Mouse (Mus musculus): ENCODE measurements around the gene Fmo6.

Fmo6 gene

DNA sequence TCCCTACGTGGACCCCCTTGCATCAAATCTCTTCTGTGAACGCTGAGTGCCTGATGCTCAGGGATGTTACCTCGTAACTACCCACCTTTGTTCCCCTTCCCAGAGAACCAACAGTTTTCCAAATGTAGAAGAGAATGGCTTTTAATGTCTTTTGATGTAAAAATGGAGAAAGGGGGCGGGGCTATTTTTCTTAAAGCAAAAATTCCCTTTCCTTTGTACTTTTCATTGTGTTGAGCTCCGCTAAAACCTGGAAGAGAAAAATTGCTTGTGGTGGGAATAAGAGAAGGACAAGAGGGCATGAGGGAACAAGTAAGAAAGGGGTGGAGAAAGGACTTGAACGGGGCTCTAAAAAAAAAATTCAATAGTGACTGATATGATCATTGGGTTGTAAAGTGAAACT lies at the start of gene Fmo6:
TSS of gene Fmo6 (minus strand) at position 101 of the 400 bp plus-strand sequence.
- CTCF ChIA-PET: no interaction called here

DNA sequence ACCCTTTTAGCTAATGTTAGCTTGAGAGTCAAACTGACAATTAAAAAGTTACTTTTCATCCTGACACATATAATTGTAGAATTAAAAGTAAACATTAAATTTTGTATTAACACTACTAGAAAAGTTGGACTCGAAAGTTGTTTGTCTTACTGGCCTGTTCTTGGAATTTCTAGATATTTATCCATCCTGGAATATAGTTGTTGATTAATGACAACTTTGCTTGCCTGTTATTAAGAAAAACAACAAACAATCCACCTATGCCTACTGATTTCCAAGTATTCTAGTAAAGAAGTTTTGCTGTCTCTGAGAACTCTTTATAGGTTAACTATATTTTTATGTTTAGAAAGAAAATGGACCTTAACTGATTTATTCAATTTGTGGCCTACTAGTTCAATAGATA lies 49.5 kb upstream of the Fmo6 start:
- CTCF ChIA-PET: no interaction called here

DNA sequence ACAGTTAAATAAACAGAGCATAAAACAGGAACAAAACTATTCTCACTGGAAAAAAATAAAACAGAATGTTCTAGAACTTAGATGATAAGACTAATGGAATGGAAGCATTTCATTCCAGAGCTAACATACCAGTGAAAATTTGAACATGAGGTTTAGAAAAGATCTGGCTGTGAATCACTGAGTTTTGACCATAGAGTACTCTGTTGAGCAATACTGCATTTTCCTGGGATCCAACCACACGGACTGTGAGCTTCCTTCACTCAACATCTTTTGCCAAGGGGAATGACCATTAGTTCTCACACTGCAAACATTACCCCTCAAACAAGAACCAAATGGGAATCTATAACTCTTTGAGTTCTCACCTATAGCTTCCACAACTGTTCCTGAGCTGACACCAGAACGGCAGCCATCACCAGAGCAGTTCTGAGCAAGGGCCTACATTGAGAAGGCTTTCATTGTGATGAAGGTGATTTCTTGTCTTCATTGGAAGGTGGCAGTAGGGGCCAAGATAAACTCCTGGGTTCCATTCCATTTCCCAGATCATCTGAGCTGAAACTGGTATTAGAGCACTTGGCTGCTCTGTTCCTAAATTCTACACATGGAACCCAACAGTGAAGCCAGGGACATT lies 48.9 kb upstream of the Fmo6 start:
- CTCF ChIA-PET: no interaction called here

GRCm38 (mm10) chr1:162984428-162984827 lies 47.1 kb upstream of the Fmo6 start, which contains the start of gene Fmo3:
TSS of gene Fmo3 (minus strand) at chr1:162984528.
- CTCF ChIA-PET: no interaction called here

DNA sequence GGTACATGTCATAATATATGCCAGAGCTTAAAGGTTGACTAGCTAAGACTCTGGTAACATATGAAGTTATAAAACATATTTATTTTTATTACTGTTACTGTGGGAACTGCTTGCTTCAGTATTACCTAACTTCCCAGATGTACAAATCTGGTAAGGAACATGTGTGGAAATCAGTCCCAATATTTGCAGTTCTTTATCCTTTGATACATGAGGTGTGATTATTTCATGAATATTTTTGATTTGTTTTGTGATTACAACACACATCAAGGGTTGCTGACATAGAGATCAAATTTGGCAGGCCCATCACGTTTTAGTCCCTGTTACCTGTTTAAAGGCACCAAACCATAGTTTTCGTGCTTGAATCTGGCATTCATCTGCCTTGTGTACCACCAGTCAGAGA lies 26.2 kb upstream of the Fmo6 start:
- CTCF ChIA-PET: no interaction called here

DNA sequence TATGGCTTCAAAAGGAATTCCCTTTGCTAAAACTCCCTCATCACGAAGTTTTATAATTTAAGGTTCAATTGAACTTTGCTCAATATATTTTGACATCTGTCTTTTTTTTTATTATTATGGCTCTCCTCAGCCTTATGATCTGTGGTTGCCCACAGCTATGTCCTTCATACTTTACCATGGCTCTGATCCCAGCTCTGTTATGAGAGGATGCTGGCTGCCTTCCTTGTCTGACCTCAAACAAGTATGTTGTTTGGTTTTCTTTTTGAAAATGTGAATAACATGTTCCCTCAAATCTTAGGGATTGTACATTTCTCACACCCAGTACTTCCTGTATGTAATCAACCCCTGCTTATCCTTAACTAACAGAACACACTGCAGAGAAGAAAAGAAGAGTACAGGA lies 20.1 kb upstream of the Fmo6 start:
- CTCF ChIA-PET: no interaction called here

DNA sequence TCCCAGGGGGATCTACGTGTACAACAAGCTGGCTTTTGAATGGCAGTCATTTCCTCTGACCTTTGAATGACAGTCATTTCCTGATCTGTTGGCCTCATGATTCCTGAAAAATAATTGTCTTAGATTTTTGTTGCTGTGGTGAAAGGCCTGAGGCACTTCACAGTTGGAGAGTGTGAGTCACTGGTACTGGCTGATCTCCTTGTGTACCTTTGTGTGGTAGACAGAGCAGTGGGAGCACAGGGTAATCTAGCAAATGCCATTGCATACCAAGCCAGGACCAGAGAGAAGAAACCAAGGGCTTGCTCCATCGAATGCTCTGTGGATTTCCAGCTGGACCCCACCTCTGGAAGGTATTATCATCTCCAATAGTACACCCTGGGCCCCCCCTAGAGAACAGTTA lies 15.8 kb upstream of the Fmo6 start:
- CTCF ChIA-PET: no interaction called here

DNA sequence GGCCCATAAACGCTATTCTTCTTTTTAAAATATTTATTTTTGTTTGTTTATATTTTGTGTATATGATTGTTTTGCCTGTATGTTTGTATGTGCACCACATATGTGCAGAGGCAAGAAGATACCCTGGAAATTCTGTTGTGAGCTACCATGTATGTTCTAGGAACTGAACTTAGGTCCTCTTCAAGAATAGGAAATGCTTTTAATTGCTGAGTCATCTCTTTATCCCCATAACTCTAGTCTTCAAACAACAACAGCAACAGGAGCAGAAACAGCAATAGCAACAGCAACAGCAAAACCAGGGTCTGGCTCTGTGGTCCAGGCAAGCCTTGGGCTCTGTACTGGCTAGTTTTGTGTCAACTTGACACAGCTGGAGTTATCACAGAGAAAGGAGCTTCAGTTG lies 12.4 kb upstream of the Fmo6 start:
- CTCF ChIA-PET: no interaction called here

DNA sequence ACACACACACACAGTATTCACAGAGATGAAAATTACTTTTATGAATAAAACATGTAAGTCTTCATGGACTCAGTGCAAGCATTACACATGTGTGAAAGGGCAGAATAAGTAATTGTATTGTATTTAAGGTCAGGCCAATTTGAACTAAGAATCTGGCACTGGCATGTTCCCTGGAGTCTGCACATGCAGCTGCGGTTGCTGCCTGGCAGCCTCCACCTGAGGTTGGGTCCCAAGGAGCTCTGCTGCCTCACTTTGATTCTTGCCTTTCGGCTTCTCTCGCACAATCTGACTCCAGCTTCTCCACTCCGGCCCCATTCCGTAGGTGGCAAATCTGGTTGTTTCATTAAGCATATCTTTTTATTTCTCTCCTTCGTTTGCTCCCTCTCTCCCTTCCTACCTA lies 10.6 kb upstream of the Fmo6 start:
- CTCF ChIA-PET: no interaction called here

GRCm38 (mm10) chr1:162946837-162947558 lies 9.7 kb upstream of the Fmo6 start:
- CTCF ChIA-PET: no interaction called here

GRCm38 (mm10) chr1:162943700-162944099 lies 6.4 kb upstream of the Fmo6 start:
- CTCF ChIA-PET: no interaction called here

GRCm38 (mm10) chr1:162938696-162939351 lies 1.5 kb upstream of the Fmo6 start:
- CTCF ChIA-PET: no interaction called here

- CTCF ChIA-PET: no interaction called here
These were observed 818 bp upstream of the Fmo6 start for GRCm38 (mm10) chr1:162937970-162938695.

- CTCF ChIA-PET: no interaction called here
These were observed 2.8 kb downstream of the Fmo6 start for GRCm38 (mm10) chr1:162934374-162935012.

DNA sequence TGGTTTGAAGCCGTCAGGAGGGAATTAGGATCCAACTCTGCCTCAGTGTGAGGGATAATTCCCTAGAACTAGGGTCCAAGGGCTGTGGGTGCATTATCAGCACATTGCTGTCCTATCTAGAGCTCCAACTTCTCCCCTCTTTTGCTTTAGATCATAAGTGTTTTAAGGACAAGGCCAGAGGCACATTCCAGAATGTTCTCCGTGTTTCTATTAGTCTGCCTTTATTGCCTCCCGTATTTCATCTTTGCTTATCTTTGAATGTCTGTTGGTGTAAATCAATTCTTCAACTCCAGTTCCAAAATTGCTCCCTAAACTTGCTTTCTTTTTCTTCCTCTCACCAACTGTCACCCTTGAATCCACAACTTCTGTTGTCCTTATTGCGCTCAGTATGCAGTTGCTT lies 4.9 kb downstream of the Fmo6 start:
- CTCF ChIA-PET: no interaction called here

DNA sequence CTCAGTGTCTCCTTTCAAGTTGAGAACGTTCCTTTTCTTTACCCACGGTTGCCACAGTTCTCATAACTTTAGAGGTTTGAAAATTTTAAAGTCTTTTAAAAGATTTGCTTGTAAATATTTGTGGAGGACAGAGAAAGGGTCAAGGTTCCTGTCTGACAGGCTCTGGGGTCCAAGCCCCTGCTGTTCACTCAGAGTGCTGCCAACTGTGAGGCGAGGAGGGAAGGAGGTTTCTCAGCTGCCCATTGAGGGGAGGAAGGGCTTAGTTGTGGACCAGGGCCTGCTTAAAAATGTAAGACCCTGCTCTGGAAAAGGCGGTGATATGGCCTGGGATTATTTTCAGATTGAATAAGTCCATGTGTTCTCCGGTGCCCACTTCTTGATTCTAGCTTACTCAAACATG lies 5.4 kb downstream of the Fmo6 start:
- CTCF ChIA-PET: no interaction called here

DNA sequence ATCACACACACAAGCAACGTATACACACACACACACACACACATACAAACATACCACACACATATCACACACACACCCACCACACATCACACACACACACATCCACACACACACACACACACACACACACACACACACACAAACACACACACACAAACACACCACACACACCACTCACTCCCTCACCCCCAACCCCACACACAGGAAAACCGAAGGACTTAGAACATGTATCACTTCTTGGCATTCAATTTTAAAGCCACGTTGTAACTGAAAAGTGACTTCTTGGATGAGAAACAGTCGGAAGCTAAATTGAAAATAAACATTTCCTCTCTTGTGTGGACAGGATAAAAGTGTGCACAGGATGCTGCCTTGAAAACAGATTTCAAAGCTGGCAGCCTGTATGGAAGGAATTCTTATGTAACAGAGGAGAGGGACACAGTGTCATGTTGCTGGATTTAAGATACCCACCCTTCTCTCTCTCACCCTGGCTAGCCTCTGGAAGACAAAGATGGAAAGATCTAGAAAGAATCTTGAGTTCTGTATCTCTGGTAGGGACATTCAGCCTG lies 5.9 kb downstream of the Fmo6 start:
- CTCF ChIA-PET: no interaction called here

DNA sequence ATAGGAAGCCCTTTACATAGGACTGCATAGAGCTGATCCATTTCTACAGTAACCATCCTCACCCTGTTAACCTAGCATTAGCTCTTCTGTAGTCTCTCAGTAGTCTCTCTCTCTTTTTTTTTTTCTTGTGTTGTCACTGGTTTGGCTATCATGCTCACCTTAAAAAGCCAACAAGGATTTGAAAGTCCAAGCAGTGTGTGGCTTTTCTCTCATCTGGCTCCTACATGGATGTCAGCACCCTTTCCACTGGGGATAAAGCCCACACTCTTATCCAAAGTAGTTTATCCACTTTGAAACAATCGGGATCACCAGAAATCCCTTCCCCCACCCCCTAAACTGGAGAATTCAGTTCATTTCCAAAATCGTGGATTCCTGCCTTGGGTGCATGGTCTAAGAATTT lies 6.7 kb downstream of the Fmo6 start:
- CTCF ChIA-PET: no interaction called here

- CTCF ChIA-PET: no interaction called here
These were observed 8.2 kb downstream of the Fmo6 start for GRCm38 (mm10) chr1:162929146-162929545.

DNA sequence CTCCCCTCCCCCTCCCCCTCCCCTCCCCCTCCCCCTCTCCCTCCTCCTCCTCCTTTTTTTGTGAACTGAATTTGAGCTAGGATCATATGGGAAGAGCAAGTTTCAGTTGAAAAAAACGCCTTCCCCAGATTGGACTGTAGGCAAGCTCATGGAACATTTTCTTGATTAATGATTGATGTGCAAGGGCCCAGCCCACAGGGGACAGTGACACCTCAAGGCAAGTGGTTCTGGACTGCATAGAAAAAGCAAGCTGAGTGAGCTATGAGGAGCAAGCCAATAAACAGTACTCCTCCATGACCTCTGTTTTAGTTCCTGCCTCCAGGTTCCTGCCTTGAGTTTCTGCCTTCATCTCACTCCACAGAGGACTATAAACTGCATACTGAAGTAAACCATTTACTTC lies 12.2 kb downstream of the Fmo6 start:
- CTCF ChIA-PET: no interaction called here

GRCm38 (mm10) chr1:162916661-162917060 lies 20.7 kb downstream of the Fmo6 start:
- CTCF ChIA-PET: no interaction called here

DNA sequence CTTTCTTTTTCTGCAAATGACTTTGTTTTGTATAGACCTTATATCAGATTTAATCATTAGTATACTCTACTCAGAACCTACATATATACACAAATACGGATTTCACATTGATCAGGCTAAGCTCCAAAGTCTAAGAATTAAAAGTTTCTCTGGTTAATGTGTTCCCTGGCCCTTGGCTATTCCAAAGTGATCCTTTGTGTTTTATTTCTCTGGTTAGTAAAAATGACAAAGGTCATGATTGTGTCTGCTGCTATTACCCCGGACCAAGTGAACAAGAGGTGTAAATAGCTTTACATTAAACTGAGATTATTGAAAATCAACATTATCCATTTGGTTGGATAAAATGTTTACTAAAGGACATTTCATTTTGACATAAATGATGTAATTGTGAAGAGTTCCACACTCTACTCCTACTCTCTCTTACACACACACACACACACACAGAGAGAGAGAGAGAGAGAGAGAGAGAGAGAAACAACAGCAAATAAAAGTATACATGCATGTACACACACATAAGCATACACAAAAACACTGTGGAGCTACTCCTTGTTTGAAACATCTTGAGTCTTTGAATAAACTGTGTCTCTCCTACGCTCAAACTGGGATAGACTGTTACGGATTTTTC lies 22.3 kb downstream of the Fmo6 start:
- CTCF ChIA-PET: no interaction called here

All from spleen, embryonic (tissue).